Mouse (Mus musculus): ENCODE results near the gene Ecm1. TPM values are rescaled to one million over a fixed set of nuclear protein-coding genes. Genes with fewer than 3 reads are reported as not detected.
A peak's percentile ranks its signal among the peaks of the same experiment; 100 is the strongest.

Gene Ecm1
- polyA plus RNA-seq, 1 experiment from 2014 or later: 81.2 TPM

DNA sequence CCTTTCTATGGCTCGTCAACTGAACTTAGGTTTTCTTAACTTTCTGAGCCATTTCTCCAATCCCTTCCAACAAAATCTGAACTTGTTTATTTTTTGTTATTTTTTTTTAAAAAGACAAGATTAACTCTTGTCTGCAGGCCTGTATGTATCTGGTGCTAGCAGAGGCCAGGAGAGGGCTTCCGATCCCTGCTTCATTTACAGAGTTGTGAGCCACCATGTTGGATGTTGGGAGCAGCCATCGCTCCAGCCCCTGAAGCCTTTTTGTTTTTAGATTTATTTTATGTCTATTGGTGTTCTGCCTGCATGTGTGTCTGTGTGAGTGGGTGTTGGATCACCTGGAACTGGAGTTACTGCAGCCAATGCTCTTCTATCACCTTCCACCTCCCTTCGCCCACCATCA is 7.6 kb downstream of the Ecm1 start:
- Histone ChIP-seq H3K4me1 (ENCODE audit: insufficient read depth) (peaks cover 17% of the 10 kb centered on the region), H3K27ac (ENCODE audit: low read depth) (no peak overlapping the region), H3K9me3 (ENCODE audit: low read length) (no peaks in the 10 kb centered on the region), H3K9ac (replicated peaks) (no peak overlapping the region), H3K27me3 (ENCODE audit: insufficient read depth, low read length) (no peaks in the 10 kb centered on the region), H3K4me3 (ENCODE audit: low read depth, low read length) (no peak overlapping the region), H3K4me2 (ENCODE audit: low read depth, low read length) (no peak overlapping the region), H3K36me3 (replicated peaks; ENCODE audit: insufficient read depth, low read length) (peaks cover 8% of the 10 kb centered on the region)
- no peak for TF ChIP-seq EP300 (IDR thresholded peaks at IDR 0.05; ENCODE audit: low read depth)
- peak; percentile 23 for TF ChIP-seq CTCF (IDR thresholded peaks at IDR 0.05; ENCODE audit: low read depth)
- 85% methylated on average over 4 of the region's 4 CpGs for WGBS (ENCODE audit: insufficient replicate concordance)
- DNase-seq (no peak), ATAC-seq (no peak)

DNA sequence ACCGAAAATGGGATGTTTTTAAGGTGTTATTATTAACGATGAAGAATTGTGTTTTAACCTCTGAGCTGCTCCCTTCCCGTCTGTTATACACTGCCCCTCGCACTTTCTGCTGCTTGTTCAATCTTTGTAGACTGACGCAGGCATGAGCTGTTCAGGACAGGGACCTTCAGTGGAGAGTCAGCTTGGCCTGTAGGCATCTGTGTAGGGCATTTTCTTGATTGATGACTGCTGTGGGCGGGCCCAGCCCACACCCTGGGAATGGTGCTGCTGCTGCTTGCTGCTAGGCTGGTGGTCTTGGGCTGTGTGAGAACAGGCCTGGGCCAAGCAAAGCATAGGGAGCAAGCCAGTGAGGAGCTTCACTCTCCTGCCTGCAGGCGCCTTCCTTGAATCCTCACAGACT is 8.9 kb downstream of the Ecm1 start:
- peaks cover 17% of the 10 kb centered on the region for H3K4me1 ChIP-seq (ENCODE audit: insufficient read depth)
- ATAC-seq (no peak), DNase-seq (no peak)
- H3K9me3 ChIP-seq (ENCODE audit: low read length): no peaks in the 10 kb centered on the region
- no peak overlapping the region for H3K4me2 ChIP-seq (ENCODE audit: low read depth, low read length)
- H3K27ac ChIP-seq (ENCODE audit: low read depth): no peak overlapping the region
- peaks cover 4% of the 10 kb centered on the region for H3K36me3 ChIP-seq (replicated peaks; ENCODE audit: insufficient read depth, low read length)
- TF ChIP-seq CTCF (IDR thresholded peaks at IDR 0.05; ENCODE audit: low read depth): no peak
- TF ChIP-seq EP300 (IDR thresholded peaks at IDR 0.05; ENCODE audit: low read depth): no peak
- H3K9ac ChIP-seq (replicated peaks): no peak overlapping the region
- no peaks in the 10 kb centered on the region for H3K27me3 ChIP-seq (ENCODE audit: insufficient read depth, low read length)
- no peak overlapping the region for H3K4me3 ChIP-seq (ENCODE audit: low read depth, low read length)
- 72% methylated on average over 7 of the region's 7 CpGs for WGBS (ENCODE audit: insufficient replicate concordance)

DNA sequence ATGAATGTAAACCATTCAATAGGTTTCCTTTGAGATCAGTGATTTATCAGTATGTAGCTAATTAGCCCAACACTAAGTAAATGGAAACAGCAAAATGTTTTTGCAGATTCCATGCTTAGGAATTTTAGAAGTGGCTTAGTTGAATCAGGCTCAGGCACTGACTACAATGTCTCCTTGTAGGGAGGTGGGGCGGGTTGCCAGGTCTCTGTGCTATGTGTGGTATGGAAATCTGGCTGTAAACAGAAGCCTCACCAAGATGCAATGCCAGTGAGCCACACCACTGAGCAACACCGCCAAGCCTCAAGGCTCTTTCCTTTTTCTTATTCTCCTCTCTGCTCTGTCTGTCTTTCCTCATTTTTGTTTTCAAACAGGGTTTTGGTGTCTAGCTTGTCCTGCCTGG is 10.5 kb downstream of the Ecm1 start:
- DNase-seq: no peak
- Histone ChIP-seq H3K4me2 (ENCODE audit: low read depth, low read length) (no peak overlapping the region), H3K4me3 (ENCODE audit: low read depth, low read length) (no peak overlapping the region), H3K27me3 (ENCODE audit: insufficient read depth, low read length) (no peaks in the 10 kb centered on the region), H3K9me3 (ENCODE audit: low read length) (no peaks in the 10 kb centered on the region), H3K4me1 (ENCODE audit: insufficient read depth) (0 out of 2 replicates have a peak, but pooled peaks cover 9% of the 10 kb centered on the region), H3K36me3 (replicated peaks; ENCODE audit: insufficient read depth, low read length) (no peaks in the 10 kb centered on the region), H3K9ac (replicated peaks) (no peak overlapping the region), H3K27ac (ENCODE audit: low read depth) (no peak overlapping the region)
- no peak for ATAC-seq
- TF ChIP-seq CTCF (IDR thresholded peaks at IDR 0.05; ENCODE audit: low read depth) (no peak), EP300 (IDR thresholded peaks at IDR 0.05; ENCODE audit: low read depth) (no peak)
- 84% methylated on average over 2 of the region's 2 CpGs for WGBS (ENCODE audit: insufficient replicate concordance)

GRCm38 (mm10) chr3:95726696-95727358 is 12.5 kb downstream of the Ecm1 start:
- no peak overlapping the region for H3K9ac ChIP-seq (replicated peaks)
- no peaks in the 10 kb centered on the region for H3K27me3 ChIP-seq (ENCODE audit: insufficient read depth, low read length)
- no peaks in the 10 kb centered on the region for H3K9me3 ChIP-seq (ENCODE audit: low read length)
- no peaks in the 10 kb centered on the region for H3K36me3 ChIP-seq (replicated peaks; ENCODE audit: insufficient read depth, low read length)
- H3K4me1 ChIP-seq (ENCODE audit: insufficient read depth): no peaks in the 10 kb centered on the region
- H3K27ac ChIP-seq (ENCODE audit: low read depth): no peak overlapping the region
- ATAC-seq: no peak
- H3K4me2 ChIP-seq (ENCODE audit: low read depth, low read length): no peak overlapping the region
- no peak for DNase-seq
- WGBS (ENCODE audit: insufficient replicate concordance): 57% methylated on average over 7 of the region's 7 CpGs
- no peak overlapping the region for H3K4me3 ChIP-seq (ENCODE audit: low read depth, low read length)
- TF ChIP-seq EP300 (IDR thresholded peaks at IDR 0.05; ENCODE audit: low read depth): no peak
- no peak for TF ChIP-seq CTCF (IDR thresholded peaks at IDR 0.05; ENCODE audit: low read depth)

DNA sequence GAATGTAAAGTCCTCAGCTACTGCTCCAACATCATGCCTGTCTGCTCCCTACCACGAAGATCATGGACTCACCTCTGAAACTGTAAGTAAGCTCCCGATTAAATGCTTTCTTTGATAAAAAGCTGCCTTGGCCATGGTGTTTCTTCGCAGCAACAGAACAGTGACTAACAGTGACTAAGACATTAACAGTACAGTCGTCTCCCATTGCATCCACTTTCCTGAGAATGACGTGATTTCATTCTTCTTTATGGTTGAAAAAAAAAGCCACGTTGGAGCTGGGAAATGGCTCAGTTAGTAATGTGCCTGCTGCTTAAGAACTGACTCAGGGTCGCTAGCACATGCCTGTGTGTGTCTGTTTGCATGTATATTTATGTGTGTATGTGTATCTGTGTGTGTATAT is 13.5 kb downstream of the Ecm1 start:
- H3K36me3 ChIP-seq (replicated peaks; ENCODE audit: insufficient read depth, low read length): no peaks in the 10 kb centered on the region
- TF ChIP-seq EP300 (IDR thresholded peaks at IDR 0.05; ENCODE audit: low read depth) (no peak), CTCF (IDR thresholded peaks at IDR 0.05; ENCODE audit: low read depth) (no peak)
- no peak overlapping the region for H3K27ac ChIP-seq (ENCODE audit: low read depth)
- no peaks in the 10 kb centered on the region for H3K4me1 ChIP-seq (ENCODE audit: insufficient read depth)
- H3K9me3 ChIP-seq (ENCODE audit: low read length): no peaks in the 10 kb centered on the region
- no peaks in the 10 kb centered on the region for H3K27me3 ChIP-seq (ENCODE audit: insufficient read depth, low read length)
- 77% methylated on average over 7 of the region's 7 CpGs for WGBS (ENCODE audit: insufficient replicate concordance)
- no peak overlapping the region for H3K9ac ChIP-seq (replicated peaks)
- DNase-seq (no peak), ATAC-seq (no peak)
- no peak overlapping the region for H3K4me3 ChIP-seq (ENCODE audit: low read depth, low read length)
- H3K4me2 ChIP-seq (ENCODE audit: low read depth, low read length): no peak overlapping the region

- Histone ChIP-seq H3K9ac (replicated peaks) (no peak overlapping the region), H3K9me3 (ENCODE audit: low read length) (no peaks in the 10 kb centered on the region), H3K4me2 (ENCODE audit: low read depth, low read length) (no peak overlapping the region), H3K36me3 (replicated peaks; ENCODE audit: insufficient read depth, low read length) (no peaks in the 10 kb centered on the region), H3K27ac (ENCODE audit: low read depth) (no peak overlapping the region), H3K27me3 (ENCODE audit: insufficient read depth, low read length) (no peaks in the 10 kb centered on the region), H3K4me1 (ENCODE audit: insufficient read depth) (no peaks in the 10 kb centered on the region), H3K4me3 (ENCODE audit: low read depth, low read length) (no peak overlapping the region)
- no peak for DNase-seq
- TF ChIP-seq CTCF (IDR thresholded peaks at IDR 0.05; ENCODE audit: low read depth) (no peak), EP300 (IDR thresholded peaks at IDR 0.05; ENCODE audit: low read depth) (no peak)
- WGBS (ENCODE audit: insufficient replicate concordance): 63% methylated on average over 3 of the region's 3 CpGs
- ATAC-seq: no peak
These were observed 17.0 kb downstream of the Ecm1 start for GRCm38 (mm10) chr3:95722386-95722785.

All from liver, postnatal 0 days (tissue).